Mouse (Mus musculus) embryonic facial prominence, embryonic 14.5 days (tissue): ENCODE data around the gene Flrt2. TPM values are rescaled to one million over a fixed set of nuclear protein-coding genes. Genes with fewer than 3 reads are reported as not detected.

Experiments
- ATAC-seq: fragments of 200-750 bp; cut with Nextera tagmentation; 2 replicates; pipeline ENCODE4 v1.8.0; 2017; ENCODE audit warnings: low read depth, moderate number of reproducible peaks, moderate TSS enrichment
- DNase-seq: peaks from one replicate; pipeline ENCODE4 v3.0.0-alpha.2; 2015; ENCODE audit warnings: low spot score
- H3K27ac ChIP-seq: fragments of 300-500 bp; sonication (generic); replicated peaks from 2 replicates; pipeline ENCODE4 v1.5.1; 2014; ENCODE audit warnings: low read depth, mild to moderate bottlenecking, low read length, moderate library complexity
- H3K27me3 ChIP-seq: fragments of 300-500 bp; sonication (generic); replicated peaks from 2 replicates; pipeline ENCODE4 v1.6.1; 2014; ENCODE audit warnings: low read length; ENCODE audit not compliant: control insufficient read depth, insufficient read depth
- H3K36me3 ChIP-seq: fragments of 300-500 bp; sonication (generic); 2 replicates; pipeline ENCODE4 v1.6.1; 2014; ENCODE audit warnings: low read length, mixed read lengths; ENCODE audit not compliant: control insufficient read depth, insufficient read depth
- H3K4me1 ChIP-seq: fragments of 300-500 bp; sonication (generic); 2 replicates; pipeline ENCODE4 v1.6.1; 2014; ENCODE audit warnings: antibody characterized with exemption, low read length; ENCODE audit not compliant: control insufficient read depth, insufficient read depth
- H3K4me2 ChIP-seq: fragments of 300-500 bp; sonication (generic); 2 replicates; pipeline ENCODE4 v1.6.1; 2014; ENCODE audit warnings: low read depth, mild to moderate bottlenecking, low read length, moderate library complexity, mixed read lengths
- H3K4me3 ChIP-seq: fragments of 300-500 bp; sonication (generic); 2 replicates; pipeline ENCODE4 v1.5.1; 2014; ENCODE audit warnings: low read depth, mild to moderate bottlenecking, low read length
- H3K9ac ChIP-seq: fragments of 300-500 bp; sonication (generic); 2 replicates; pipeline ENCODE4 v1.6.1; 2014; ENCODE audit warnings: low read depth, mild to moderate bottlenecking, low read length, moderate library complexity, mixed read lengths
- H3K9me3 ChIP-seq: fragments of 300-500 bp; sonication (generic); 2 replicates; pipeline ENCODE4 v1.6.1; 2016; ENCODE audit warnings: low read length; ENCODE audit not compliant: control insufficient read depth
- WGBS: fragments of 180-500 bp; shearing (Covaris S2); extraction: QIAGEN DNeasy Blood & Tissue Kit; methylation state at CpG from one replicate; pipeline ENCODE4 v1.1.7; 2014; 5-methylcytosine and 5-hydroxymethylcytosine counted together
- polyA plus RNA-seq: library from polyadenylated mRNA; unstranded; fragments of >200 nt; fragmentation: Nextera tagmentation; extraction: Ambion mirVana; gene quantifications from 2 replicates; pipeline ENCODE4 v1.2.1, GENCODE M21; 2014

Gene Flrt2
- polyA plus RNA-seq, 1 experiment from 2014 or later = 42.9 TPM

DNA sequence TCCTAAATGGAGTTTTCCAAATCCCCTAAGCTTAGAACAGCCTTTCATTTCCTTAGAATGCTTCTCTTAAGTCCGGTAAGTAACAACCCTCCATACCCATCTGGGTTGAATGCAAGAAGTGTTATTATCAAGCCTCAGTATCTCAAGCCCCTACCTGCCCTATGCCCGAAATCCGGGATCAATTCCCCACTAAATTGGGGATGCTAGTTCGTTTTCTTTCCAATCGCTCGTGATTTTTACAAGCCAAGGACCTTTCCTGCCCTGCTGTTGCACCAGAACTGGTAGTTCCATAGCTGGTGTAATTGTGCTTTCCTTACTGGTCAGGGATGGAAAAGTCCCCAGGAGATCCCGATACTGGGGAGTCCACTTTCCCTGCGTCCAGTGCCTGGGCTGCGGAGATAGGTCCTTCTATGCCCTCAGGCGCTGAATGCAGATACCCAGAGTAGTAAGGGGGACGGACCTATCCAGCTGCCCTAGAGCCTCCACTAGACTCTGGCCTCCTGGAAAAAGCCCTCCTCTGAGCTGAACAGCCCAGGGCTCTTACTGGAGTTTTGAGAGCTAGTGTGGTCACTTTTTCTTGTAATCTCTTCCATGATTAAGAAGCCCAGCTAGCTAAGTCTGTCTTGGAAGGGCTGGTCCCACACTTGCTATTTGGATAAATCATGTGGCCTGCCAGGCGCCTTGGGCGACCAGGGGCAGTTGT is 1.1 kb downstream of the Flrt2 start:
- no peaks in the 10 kb centered on the region for H3K36me3 ChIP-seq
- H3K27ac ChIP-seq = peak overlapping the region; percentile 92
- H3K9me3 ChIP-seq = no peaks in the 10 kb centered on the region
- WGBS = 4% methylated on average over 13 of the region's 13 CpGs
- peak overlapping the region; percentile 87 for H3K4me2 ChIP-seq
- DNase-seq = no peak
- no peaks in the 10 kb centered on the region; the same call in 1 of the 2 replicates for H3K27me3 ChIP-seq
- ATAC-seq = no peak
- peak overlapping the region; percentile 91 for H3K9ac ChIP-seq
- H3K4me3 ChIP-seq = peak overlapping the region; percentile 82
- peaks cover 10% of the 10 kb centered on the region for H3K4me1 ChIP-seq

DNA sequence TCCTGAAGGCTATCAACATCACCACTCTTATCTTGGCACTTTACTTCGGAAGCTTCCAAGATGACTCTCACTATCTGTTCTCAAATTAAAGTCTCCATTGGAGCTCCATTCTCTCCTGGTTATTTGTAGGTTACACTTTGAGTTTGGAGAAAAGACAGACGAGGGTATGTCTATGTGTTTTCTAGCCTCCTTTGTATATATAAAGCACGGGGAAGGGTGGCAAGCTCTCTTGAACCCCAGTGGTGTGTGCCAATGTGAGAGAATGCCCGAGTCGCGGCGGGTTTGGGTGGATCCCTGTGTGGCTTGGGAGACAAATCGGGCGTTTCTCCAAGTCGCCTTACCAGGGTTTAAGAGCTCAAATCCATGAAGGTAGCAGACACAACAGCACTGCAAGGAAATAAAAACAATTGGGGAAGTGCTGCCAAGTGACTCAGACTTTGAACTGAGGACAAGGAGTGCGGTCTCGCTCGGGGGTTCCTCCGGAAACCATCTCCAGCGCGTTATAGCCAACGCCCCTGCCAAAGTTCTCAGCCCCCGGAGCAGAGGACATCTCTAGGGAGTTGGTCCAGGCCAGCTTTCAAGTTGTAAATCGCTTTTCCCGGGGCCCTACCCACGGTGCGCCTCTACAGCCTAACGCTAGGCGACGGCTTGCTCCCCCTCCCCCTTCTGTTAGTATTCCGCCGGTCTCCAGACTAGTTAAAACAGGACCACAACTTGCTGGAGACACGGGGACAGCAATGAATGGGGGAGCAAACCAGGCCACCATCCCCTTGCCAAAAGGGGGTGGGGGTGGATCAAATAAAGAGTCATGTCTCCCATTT is 1.8 kb downstream of the Flrt2 start:
- no peaks in the 10 kb centered on the region for H3K9me3 ChIP-seq
- H3K27ac ChIP-seq = peak overlapping the region; percentile 92
- no peak for ATAC-seq
- WGBS = 1% methylated on average over 27 of the region's 28 CpGs
- DNase-seq = peak; percentile 72
- no peaks in the 10 kb centered on the region; the same call in 1 of the 2 replicates for H3K27me3 ChIP-seq
- H3K9ac ChIP-seq = peak overlapping the region; percentile 91
- H3K4me3 ChIP-seq = peak overlapping the region; percentile 82
- no peaks in the 10 kb centered on the region for H3K36me3 ChIP-seq
- peaks cover 11% of the 10 kb centered on the region for H3K4me1 ChIP-seq
- peak overlapping the region; percentile 87 for H3K4me2 ChIP-seq

DNA sequence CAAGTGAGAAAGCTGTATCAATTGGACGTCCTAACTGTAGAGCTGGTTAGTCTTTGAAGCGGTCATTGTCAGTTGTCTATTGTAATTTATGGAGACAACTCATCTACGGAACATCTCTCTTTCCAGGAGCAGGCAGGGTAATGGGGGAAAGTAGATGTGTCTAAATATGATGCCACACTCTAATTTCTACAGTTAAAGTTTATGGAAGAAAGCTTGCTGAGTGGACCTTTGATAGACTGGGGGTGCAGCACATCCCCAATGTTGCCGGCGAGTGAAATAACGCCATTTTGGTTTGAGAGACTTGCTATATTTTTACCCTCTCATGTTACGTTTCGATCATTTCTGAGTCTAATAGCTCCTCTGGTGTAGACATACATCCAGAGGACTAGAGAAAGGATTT is 2.5 kb downstream of the Flrt2 start:
- Histone ChIP-seq H3K4me2 (peak overlapping the region; percentile 87), H3K4me1 (peaks cover 11% of the 10 kb centered on the region), H3K27me3 (no peaks in the 10 kb centered on the region; the same call in 1 of the 2 replicates), H3K9ac (peak overlapping the region; percentile 91), H3K4me3 (peak overlapping the region; percentile 82), H3K36me3 (no peaks in the 10 kb centered on the region), H3K9me3 (no peaks in the 10 kb centered on the region), H3K27ac (peak overlapping the region; percentile 92)
- DNase-seq (no peak), ATAC-seq (no peak)
- WGBS = 0% methylated on average over 8 of the region's 8 CpGs

DNA sequence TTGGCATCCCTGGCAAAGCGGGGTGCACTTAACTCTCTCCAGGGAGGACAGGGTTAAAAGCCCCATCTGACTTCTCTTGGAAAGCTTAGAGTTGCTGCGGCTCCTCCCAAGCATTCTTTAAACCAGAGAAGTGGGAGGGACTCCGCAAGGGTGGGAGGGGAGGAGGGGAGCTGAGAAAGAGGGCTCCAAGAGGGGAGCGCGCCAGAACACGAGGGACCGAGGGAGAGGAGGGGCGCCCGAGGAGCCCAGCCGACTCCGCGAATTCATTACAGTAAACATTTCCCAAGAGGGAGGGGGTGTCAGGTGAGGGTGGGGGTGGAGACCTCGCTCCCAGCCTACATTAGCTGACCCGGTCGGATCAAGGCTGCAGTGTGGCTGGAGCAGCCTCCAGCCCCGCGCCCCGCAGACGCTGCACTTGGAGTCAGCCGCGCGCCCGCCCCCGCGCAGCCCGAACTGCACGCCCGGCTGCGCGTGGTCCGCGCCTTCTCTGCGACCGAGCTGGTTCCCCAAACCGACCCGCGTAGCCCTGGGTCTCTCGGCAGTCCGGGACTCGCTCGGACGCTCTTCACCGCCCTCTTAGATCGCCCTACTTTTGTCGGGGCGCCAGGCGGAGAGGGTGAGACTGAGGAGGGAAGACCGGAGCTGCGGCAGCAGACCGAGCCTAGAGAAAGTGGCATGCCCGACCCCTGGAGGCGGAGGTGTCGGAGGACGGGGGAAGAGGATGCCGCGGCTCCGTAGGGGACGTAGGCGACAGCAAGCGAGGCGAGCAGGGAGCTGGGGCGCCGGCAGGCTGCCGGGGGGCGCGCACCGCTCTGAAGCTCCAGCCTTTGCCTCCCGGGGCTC is 3.2 kb downstream of the Flrt2 start:
- peak; percentile 90 for ATAC-seq
- Histone ChIP-seq H3K9me3 (no peaks in the 10 kb centered on the region), H3K27ac (peak overlapping the region; percentile 92), H3K4me1 (peaks cover 11% of the 10 kb centered on the region), H3K4me2 (peak overlapping the region; percentile 87), H3K9ac (peak overlapping the region; percentile 91), H3K27me3 (no peaks in the 10 kb centered on the region; the same call in 1 of the 2 replicates), H3K36me3 (no peaks in the 10 kb centered on the region), H3K4me3 (peak overlapping the region; percentile 82)
- under 1% methylated on average over 37 of the region's 68 CpGs for WGBS
- peak; percentile 98 for DNase-seq

DNA sequence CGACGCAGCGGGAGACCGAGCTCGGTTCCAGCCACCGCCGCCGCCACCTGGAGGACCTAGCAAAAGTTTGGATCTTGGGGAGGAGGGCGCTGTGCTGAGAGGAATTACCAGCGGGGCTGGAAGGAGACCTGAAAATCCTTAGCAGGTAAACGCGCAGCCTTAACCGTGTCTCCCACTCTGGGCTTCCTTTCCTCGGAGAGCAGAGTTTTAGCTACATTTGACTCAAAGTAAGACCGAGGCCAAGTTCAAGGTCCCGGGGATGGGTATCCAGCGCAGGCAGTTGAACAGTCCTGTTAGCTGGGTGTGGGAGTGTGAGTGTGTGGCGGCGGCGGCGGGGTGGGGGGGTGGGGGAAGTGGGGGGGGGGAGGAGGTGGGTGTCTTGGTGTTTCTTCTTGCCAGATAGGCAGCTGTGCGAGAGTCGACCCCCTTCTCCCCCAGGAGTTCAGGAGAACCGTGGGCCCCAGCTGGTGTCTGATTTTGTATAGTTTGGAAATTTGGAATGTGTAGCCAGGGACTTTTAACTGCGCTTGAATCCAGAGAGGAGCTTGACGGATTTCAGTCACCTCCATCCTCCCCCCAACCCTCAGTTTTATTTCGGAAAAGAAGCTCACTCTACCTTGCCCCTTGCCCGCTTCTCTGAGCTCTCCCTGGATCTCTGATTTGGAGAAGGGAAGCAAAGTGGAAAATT is 4.0 kb downstream of the Flrt2 start:
- WGBS = 0% methylated on average over 24 of the region's 28 CpGs
- H3K9me3 ChIP-seq = no peaks in the 10 kb centered on the region
- no peak for DNase-seq
- H3K27ac ChIP-seq = peak overlapping the region; percentile 92
- peak; percentile 3; the same call in 1 of the 2 replicates for ATAC-seq
- peak overlapping the region; percentile 87 for H3K4me2 ChIP-seq
- H3K9ac ChIP-seq = peak overlapping the region; percentile 91
- peaks cover 5% of the 10 kb centered on the region; the same call in 1 of the 2 replicates for H3K36me3 ChIP-seq
- H3K4me3 ChIP-seq = peak overlapping the region; percentile 82
- H3K4me1 ChIP-seq = peaks cover 11% of the 10 kb centered on the region
- no peaks in the 10 kb centered on the region; the same call in 1 of the 2 replicates for H3K27me3 ChIP-seq

DNA sequence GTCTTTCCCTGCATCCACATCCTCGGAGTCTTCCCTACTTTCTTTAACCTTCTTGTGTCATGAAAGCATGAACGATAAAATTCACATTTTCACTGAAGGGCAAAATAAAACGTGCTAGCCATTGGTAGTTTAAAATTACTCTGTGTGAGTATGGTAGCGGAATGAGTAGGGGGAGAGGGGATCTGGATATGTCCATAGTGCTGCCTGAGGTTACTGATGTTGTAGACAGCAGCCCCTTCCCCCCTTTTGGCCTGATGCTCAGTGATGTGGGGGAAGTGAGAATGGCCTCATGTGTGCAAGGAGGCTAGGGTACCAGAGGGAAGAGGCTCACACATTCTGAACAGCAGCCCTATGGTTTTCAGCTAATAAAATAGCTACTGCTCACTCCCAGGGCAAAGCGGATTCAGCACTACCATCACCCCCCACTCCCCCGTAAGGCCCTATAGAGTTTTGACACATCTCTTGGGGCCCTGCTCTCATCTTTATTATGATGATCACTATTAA is 4.5 kb downstream of the Flrt2 start:
- Histone ChIP-seq H3K27ac (peak overlapping the region; percentile 92), H3K27me3 (no peaks in the 10 kb centered on the region; the same call in 1 of the 2 replicates), H3K36me3 (peaks cover 6% of the 10 kb centered on the region; the same call in 1 of the 2 replicates), H3K4me1 (peaks cover 11% of the 10 kb centered on the region), H3K4me3 (peak overlapping the region; percentile 82), H3K4me2 (peak overlapping the region; percentile 87), H3K9me3 (no peaks in the 10 kb centered on the region), H3K9ac (peak overlapping the region; percentile 91)
- 0% methylated on average over 6 of the region's 6 CpGs for WGBS
- no peak for ATAC-seq
- DNase-seq = no peak

DNA sequence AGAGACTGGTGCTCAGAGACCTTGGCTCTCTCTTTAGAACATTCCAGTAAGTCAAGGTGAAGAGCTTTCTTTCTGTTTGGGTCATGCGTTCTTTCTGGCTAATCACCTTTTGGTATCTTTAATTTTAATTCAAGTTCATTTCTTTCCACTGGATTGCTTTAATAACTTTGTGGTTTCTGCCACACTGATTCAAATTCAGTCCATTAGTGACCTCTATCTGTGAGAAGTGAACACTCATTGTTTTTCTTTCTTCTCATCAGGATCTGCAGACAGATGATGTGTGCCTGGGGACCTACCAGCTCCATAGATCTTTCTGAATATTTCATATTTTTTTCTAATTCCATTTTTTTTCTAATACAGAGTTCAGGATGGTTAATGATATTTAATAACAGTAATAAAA is 6.5 kb downstream of the Flrt2 start:
- peaks cover 11% of the 10 kb centered on the region for H3K4me1 ChIP-seq
- no peak for ATAC-seq
- peak overlapping the region; percentile 3; the same call in 1 of the 2 replicates for H3K27ac ChIP-seq
- H3K27me3 ChIP-seq = no peaks in the 10 kb centered on the region
- H3K4me2 ChIP-seq = peak overlapping the region; percentile 87
- DNase-seq = no peak
- peak overlapping the region; percentile 91 for H3K9ac ChIP-seq
- H3K4me3 ChIP-seq = peak overlapping the region; percentile 82
- peaks cover 7% of the 10 kb centered on the region for H3K36me3 ChIP-seq
- 55% methylated on average over 1 of the region's 1 CpGs for WGBS
- H3K9me3 ChIP-seq = no peaks in the 10 kb centered on the region
